Mouse (Mus musculus): ENCODE data around the gene Cobl.

Gene Cobl

DNA sequence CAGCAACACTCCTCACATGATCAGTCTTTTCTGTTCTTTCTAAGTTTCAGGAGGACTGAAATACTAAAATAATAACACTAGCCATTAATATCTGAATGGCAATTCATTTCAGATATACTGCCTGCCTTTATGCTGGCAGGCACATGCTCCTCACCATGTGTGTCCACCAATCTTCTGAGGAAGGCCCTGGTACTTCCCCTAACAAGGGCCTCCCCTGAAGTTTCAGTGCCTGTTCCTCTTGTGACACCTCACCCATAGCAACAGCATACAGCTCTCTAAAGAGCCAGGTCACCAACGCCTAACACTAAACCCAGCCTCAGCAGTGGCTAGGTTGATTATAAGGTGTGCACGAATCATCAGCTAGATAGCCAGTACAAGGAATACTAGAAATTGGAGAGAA is 20.5 kb downstream of the Cobl start:
- in situ Hi-C loops (cut with MseI, MboI), result no loop called here

DNA sequence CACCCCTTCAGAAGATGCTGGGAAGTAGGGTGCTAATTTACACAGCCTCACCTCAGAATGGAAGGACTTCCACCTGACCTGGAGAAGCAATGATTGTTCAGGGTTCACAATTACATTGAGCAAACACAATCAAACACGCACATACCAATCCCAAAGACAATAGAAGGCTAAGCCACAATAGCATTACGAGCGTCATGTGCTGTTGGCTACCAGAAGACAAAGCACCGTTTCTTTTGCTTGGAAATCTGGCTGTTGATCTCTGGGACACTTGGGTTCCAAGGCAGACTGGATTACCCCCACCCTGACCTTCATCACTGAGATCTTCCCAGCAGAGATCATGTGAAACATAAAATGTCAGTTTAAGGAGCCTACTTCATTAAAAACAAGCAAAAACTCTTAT is 21.1 kb downstream of the Cobl start:
- in situ Hi-C loops (cut with MseI, MboI), result no loop called here

DNA sequence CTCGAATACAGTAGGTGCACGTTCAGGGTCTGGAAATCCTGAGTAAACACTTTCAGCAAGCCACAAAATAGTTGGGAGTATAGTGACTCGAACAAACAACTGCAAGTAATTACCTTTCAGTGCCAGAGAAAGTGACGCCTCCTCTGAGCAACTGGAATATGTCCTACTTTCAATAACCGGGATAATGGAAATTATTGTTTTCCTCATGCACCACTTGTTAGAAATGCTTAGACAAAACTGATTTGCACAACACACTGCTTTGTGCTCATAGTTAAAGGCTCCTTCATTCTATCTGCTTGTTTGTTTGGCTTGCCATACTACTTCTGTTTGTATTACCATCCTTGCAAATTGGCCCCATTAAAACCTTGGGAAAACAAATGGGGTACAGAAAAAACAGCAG is 21.6 kb downstream of the Cobl start:
- in situ Hi-C loops (cut with MseI, MboI), result no loop called here

DNA sequence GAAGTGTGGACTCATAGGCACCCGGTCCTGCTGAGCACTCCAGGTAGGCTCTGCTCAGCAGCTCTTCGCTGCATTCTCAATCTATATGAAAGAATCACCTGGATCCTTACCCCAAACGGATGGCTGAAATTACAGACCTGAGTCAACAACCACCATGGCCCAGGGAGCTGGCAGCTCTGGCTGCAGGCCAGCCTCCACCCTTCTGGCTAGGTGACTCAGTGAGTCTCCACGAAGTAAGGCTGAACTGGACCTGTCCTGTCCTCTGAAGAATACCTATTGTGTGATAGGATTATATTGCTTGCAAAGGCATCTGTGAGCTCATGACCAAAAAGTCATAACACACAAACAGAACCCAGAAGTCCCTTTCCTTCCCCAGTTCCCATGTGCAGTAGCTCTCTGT is 22.5 kb downstream of the Cobl start:
- in situ Hi-C loops (cut with MseI, MboI), result no loop called here

DNA sequence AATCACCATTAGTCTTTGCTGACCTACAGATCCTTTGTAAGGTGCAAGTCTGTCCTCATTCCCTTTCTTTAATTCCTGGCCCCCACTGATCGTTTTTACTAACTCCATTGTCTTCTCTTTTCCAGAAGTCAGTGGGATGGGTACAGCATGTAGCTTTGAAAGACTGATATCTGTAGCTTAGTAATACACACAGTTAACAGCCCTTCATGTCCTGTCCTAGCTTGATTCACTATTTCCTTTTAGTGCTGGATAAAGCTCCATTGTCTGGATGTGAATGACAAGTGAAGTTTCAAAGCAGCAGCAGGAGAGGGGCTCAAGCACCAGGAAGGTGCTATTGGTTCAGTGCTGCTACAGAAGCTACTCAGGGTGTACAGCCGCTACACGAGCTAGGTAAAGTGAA is 28.9 kb downstream of the Cobl start:
- in situ Hi-C loops (cut with MseI, MboI), result no loop called here

DNA sequence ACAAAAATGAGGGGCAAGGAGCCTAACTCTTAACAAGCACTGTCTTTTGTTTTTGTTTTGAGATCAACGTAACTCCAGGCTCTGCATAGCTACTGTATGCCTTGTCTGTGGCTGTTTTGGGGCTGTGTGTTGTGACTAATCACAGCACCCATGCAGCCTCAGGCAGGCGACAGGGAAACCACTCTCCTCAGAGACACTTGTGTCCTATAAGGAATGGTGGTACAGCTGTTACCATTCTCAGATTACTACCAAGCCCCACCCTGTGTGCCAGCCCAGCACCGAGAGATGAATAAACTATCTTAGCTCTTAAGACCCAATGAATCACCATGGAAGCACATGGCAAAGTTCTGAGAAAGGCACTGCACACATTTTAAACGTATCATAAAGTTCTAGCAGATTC is 29.7 kb downstream of the Cobl start:
- in situ Hi-C loops (cut with MseI, MboI), result no loop called here

DNA sequence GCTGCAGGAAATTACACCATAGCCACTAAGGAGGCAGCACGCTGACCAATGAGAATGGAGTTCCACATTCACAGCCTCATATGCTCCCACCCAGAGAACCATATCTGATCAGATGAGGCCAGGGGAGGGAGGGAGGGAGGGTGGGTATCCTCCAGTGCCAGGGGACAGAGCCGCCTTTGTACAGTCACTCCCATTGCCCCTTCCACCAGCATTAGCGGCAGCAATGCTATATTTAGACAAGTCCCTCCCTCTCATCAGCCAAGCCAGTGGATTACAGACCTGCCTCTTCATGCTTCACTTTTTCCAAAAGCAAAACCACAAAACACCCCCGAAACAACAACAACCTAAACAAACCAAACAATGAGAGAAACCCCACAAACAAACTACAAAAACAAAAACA is 30.2 kb downstream of the Cobl start:
- in situ Hi-C loops (cut with MseI, MboI), result no loop called here

DNA sequence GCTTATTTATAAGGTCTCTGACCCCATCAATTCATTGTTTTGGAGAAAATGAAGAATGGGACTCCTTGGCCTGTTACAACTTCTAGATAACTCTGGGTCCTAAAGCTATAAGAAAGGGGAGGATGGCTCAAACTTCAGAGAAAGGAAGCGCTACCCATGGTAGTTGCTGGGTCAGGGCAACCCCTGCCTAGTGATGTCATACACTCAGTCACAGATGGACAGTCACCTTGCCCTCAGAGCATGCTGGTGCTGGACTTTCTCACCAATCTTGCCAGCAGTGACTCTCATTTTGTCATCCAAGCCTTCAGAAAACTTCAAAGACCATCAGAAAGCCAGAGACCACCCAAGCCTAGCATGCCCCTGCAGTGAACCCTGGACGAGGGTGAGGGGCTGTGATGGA is 32.8 kb downstream of the Cobl start:
- in situ Hi-C loops (cut with MseI, MboI), result no loop called here

DNA sequence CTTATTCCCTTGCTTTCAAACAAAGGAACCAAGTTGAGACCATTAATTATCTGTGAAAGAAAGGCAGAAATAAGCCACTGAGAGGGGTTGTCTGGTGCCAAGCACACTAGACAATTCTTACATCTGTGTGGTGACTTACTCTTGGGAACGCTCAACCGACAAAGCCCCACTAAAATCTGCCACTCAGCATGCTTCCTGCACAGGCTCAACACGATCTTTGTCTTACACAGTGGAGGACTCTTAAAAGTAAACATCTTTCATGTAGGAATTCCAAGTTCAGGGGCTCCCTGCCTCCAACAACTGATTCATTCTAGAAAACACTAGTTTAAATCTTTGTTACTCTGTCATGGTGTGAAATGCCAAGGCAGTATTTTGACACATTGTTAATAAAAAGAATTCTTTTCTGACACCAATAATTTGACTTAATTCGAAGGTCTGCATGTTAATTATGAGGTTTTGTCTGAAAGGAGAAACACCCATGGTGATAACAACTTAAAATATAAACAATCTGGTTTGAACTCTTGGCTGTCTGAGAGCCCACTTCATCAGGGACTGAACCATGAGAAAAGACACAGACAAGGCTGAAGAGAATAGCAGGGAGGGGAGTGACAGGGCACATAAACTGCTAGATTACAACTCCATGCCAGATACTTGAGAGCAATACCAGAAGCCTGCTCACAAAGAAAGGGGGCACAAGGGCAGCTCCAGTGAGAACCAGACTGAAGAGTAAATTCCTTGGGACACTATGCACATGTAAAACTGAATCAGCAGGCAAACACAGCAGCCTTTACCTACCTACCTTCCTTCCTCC is 34.3 kb downstream of the Cobl start:
- in situ Hi-C loops (cut with MseI, MboI), result no loop called here

DNA sequence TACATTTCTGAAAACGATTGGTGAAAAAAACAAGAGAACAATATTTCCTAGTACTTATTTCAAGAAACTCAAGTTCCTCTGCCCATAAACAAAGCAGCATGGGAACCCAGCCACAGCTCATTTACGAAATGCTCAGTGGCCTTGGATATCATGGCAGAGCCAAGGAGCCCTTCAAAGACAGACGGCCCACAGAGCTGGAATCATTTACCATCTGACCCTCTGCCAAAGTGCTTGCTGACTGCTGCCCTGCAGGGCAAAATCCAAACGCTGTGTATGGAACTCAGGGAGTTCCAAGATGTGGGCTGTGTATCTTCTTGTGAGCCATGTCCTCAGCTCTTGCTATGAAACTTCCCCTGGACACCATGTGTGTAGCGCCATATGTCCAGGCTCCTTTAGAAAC is 38.0 kb downstream of the Cobl start:
- in situ Hi-C loops (cut with MseI, MboI), result no loop called here

DNA sequence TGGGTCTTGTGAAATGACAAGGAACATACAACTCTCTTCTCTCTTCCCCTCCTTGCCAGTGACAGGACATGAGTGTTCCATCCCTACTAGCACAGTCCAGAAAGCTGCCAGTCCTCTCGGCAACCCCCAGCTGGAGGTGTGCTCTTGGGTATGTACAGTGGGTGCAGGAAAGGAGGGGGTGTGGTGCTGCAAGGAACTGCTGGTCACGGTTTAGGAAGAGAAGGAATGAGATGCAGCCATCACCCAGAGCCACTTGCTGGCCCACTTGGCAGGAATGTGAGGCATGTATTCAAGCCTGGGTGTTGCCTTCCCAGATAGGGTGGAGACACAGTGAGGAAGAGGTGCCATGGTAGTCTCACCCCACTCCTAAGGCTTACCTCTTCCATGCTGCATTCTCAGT is 40.6 kb downstream of the Cobl start:
- in situ Hi-C loops (cut with MseI, MboI), result no loop called here

DNA sequence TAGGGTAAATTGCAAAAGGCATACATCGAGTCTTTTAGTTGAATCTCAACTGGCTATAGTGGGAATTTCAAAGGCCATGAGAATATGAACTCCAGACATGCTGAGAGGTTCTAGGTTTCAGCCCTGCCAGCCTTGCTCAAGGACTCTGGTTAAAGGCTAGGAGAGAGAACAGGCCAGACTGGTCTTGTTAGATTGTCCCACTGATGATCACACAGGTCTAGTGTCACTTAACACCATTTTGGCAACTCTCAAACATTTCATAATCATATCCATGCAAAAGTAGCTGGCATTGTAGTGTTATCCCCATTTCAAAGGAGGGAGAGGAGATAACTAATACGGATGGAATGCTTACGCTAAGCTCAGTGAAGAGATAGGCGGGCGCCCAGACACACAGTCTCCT is 43.6 kb downstream of the Cobl start:
- in situ Hi-C loops (cut with MseI, MboI), result no loop called here

DNA sequence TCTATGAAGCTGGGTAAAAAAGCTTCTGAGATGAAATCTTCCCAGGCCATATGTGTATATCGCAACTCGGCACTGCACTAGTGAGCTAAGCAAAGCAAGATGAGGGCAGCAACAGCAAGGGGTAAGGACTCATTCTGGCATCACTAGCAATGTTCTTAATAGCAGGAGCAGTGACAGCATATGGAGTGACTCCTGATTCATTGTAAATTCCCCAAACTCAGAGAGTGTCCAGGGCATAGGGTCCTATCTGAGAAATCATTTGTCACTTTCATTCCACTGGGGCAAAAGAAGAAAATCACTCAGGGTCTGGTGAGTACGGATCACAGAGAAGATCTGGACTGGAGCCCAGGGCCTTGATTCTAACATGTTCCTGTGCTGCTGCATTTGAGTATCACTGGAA is 44.6 kb downstream of the Cobl start:
- in situ Hi-C loops (cut with MseI, MboI), result no loop called here

DNA sequence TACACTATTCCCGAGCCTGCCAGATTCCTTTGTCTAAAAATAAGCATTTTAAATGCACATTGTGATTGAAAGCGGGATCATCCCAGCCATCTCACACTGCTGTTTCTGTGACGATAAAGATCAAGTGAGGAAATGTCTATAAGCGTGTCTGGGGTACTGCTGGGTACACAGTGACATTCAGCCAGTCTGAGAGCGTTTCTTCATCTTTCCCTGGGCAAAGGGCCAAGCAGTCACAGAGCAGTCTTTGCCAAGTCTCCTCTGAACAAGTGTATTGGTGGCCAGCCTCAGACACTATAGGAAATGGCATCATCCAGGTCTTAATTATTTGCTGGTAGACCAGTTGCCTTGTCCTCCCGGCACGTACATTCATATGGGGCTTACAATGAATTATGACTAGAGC is 47.9 kb downstream of the Cobl start:
- in situ Hi-C loops (cut with MseI, MboI), result no loop called here

DNA sequence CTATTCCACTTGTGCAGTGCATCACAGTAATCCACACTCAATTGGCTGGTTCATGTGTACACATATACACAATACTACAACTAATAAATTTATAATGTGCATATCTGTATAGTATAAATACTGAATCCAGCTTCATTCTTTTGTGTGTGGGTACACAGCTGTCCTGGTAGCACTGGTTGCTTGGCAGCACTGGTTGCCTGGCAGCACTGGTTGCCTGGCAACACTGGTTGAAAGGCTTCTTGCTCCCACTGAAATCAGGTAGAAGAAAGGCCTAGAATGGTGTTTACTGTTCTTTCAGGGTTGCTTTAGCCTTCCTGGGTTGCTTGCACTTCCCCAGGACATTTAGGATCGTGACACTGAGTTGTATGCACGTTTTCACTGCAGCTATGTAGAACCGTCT is 49.4 kb downstream of the Cobl start:
- in situ Hi-C loops (cut with MseI, MboI), result no loop called here

DNA sequence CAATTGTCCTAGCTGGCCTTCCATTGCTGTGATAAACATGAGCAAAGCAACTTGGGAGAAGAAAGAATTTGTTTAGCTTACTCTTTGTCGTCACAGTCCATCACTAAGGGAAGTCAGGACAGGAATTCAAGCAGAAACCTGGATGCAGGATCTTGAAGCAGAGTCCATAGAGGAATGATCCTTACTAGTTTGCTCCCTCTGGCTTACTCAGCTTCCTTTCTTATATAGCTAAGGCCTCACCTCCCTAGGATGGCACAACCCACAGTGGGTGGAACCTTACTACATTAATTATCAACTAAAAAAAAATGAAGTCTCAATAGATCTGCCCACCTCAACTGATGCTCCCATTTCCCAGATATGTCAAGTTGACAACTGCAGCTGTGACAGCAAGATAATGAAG is 52.8 kb downstream of the Cobl start:
- in situ Hi-C loops (cut with MseI, MboI), result no loop called here

DNA sequence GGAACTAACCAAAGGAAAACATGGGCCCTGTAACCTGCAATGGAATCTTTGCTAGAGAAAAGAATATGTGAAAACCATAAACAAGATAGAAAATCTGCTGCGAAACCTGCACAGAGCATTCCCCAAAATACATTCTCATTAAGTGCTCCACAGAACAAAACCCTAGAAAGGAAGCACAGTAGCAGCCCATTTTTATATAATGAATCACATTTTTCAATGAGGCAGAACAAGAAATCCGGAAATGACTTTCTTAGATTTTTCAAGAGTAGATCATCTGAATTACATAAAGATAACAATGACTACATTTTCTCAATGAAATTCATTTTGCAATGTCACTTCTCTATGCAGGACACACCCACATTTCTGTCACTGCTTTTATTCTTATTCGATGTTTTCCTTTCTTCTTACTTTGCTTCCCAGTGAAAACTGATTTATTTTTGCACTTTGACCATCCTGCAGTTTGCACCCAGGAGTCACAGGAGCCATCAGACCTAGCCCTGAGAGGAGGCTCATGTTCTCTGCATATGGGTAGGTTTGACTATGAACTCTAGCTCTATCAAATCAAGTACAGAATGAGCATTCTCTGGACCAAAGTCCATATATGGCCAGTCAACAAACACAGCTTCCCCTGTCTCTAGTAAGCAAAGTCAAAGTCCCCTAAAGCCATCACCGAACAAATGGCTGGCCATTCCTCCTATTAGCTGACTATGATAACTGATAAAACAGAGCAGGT is 53.5 kb downstream of the Cobl start:
- in situ Hi-C loops (cut with MseI, MboI), result no loop called here

DNA sequence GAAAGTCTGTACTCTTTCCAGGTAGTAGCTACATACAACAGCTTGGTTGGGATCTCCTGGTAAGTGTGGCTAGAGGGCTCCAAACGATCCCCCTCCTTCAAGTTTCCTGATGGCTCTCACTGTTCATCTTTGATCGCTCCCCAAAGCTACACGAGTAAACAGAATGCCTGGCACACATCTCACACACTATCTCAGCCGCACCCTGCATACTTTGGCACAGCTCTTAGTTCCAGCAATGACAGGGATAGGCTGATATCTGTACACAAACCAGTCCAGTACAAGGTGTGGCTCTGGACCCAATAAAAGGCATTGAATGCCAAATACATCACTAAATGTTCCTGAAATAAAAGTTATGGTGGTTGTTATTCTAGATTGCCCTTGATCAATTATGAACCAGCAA is 55.3 kb downstream of the Cobl start:
- in situ Hi-C loops (cut with MseI, MboI), result no loop called here

DNA sequence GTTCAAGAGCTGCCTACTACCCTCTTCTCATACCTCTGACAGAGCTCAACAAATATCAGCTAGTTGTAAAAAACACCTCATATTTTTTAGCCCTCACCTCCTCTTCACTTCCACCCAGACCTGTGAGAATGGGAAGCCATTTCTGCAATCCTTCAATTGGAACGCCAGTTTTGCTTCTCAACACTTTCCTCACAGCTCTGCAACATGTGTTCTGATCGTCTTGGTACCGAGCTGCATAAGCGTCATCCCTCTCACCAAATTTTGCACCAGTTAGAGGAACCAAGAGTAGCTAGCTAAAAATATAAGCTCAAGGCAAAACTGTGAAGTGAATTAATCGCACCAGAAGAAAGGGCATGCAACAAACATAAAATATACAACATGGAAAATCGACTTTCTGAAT is 56.9 kb downstream of the Cobl start:
- in situ Hi-C loops (cut with MseI, MboI), result no loop called here

DNA sequence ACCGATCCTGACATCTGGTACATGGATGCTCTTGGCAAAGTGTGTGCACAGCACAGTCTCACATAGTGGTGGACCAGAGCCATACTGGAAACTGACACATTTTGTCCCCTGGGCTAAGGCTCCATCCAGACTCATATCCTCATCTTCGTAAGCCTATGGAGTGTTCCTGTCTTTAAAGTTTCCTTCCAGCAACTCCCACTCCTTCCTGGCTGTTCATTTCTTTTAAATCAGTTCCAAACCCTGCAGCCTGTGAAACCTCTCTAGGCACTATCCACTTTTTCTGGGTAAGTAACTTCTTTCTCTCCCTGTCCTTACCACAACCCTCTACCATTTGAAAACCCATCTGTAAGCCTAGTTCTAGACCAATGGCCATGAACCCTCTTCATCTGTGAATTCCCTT is 64.9 kb downstream of the Cobl start:
- in situ Hi-C loops (cut with MseI, MboI), result no loop called here

DNA sequence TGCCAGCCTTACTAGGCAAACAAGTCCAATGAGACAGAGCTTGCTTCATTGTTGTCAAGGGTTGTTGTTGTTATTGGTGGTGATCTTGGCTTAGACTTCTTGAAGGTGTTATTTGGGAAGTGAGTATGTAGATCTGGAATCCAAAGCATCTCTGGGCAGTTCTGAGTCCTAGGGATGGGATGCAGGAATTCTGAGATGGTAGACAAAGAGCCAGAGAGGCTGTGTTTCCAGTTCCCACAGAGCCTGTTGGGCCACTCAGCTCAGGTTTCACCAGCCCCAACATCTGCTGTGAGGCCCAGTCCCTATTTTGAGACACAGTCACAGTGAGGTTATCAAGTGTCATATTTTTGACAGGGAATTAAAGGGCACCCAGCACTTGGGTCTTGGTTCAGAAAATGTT is 68.6 kb downstream of the Cobl start:
- in situ Hi-C loops (cut with MseI, MboI), result no loop called here

DNA sequence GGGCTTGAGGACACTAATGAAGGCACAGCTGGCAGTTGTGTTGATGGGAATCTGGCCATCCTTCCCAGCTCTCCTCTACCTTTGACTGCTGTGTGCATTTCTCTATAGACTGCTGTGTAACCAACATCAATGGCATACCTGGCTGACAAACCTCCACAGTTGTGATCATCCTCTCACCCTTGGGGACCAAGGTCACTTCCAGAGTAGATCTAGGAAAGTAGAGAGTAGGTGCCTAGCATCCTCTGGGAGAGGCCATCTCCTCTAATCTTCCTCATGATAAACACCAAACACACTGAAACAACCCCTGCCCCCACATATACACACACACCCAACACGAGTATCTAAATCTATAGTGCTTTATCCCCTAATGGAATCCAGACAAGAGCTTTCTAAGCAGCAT is 70.1 kb downstream of the Cobl start:
- in situ Hi-C loops (cut with MseI, MboI), result no loop called here

DNA sequence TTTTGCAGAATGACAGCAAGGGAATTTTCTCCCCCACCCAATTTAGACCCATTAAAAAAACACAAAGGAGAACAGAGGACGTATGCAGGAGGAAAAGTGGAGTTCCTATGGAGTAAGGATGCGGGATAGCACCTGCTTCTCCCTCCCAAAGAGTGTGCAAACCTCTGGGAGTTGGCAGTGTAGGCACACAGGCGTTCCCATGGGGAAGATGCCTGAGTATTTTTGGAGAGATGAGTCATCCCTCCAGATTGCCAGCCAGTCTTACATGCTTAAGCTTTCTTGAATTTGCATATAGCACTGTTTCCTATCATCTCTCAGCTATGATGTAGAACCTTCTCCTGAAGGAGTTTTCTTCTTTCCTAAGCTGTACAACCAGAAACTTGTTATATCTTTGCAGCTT is 70.6 kb downstream of the Cobl start:
- in situ Hi-C loops (cut with MseI, MboI), result no loop called here

DNA sequence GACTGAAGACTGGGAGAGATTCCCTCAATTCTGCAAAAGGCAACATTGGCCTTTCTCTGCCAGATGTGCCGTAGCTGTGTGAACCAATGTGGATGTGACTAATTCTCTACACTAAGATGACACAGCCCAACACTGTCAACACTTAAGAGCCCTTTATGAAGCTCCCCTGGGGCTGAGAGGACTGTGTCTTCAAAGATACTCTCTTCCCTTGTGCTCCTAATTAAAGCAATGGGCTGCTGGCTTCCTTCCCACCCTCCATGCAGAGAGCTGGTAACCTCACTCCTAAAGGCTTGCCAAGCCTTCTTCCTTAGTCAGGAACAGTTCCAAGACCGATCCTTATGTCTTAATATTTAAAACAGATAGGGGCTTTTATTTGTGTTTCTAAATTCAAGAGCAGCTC is 79.9 kb downstream of the Cobl start:
- in situ Hi-C loops (cut with MseI, MboI), result no loop called here
